Mouse (Mus musculus) ovary, postnatal 10 days (tissue): ENCODE data around the gene Gm10220.
"Not testable (repeated sequence)": the region's sequence is repeated elsewhere in the genome, so short reads cannot be mapped to it uniquely, and the experiment has no call there.

ENCODE experiments used
- DNase-seq: peaks from one replicate; pipeline ENCODE4 v3.0.0; 2022; ENCODE audit warnings: low spot score

Gm10220 gene

DNA sequence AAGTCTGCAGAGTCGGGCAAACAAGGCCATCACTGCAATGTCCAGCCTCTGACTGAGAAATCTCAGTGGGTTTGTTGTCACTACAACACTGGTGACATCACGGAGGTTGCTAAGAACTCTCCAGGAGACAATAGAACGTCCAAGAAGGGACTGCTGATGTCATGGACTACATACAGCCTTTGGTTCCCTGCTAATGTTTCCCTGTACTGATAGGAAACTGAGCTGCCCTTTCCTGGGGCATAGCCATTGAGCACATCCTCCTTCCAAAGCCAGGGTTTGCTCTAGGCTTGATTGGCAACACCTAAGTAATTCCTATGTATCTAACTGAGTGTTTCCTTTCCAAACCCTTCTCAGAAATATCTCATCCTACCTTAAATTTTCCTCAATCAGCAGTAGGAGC, at the start of gene Gm10220:
TSS of gene Gm10220 (minus strand) at position 101 of the 400 bp plus-strand sequence.
- DNase-seq, result not testable (repeated sequence)

- DNase-seq, result no peak
These were observed 48.6 kb upstream of the Gm10220 start for GRCm38 (mm10) chr5:26169855-26170254.

DNA sequence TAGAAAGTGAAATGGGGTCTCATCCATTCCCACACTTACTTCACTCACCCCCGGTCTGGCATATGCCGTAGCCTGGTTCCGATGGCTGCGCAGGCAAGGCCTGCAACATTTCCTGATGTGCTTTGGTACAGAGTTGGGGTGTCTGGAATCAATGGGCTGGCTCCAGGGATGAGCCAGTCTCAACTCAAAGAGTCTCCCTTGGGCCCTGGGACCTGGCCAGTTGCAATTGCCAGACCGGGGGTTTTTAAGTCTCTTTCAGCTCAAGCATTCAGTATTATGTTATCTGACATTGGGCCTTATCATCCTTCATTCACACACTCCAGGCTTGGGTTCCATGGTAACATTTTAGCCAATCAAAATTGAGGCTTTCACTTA, 44.6 kb upstream of the Gm10220 start:
- DNase-seq, result no peak

DNA sequence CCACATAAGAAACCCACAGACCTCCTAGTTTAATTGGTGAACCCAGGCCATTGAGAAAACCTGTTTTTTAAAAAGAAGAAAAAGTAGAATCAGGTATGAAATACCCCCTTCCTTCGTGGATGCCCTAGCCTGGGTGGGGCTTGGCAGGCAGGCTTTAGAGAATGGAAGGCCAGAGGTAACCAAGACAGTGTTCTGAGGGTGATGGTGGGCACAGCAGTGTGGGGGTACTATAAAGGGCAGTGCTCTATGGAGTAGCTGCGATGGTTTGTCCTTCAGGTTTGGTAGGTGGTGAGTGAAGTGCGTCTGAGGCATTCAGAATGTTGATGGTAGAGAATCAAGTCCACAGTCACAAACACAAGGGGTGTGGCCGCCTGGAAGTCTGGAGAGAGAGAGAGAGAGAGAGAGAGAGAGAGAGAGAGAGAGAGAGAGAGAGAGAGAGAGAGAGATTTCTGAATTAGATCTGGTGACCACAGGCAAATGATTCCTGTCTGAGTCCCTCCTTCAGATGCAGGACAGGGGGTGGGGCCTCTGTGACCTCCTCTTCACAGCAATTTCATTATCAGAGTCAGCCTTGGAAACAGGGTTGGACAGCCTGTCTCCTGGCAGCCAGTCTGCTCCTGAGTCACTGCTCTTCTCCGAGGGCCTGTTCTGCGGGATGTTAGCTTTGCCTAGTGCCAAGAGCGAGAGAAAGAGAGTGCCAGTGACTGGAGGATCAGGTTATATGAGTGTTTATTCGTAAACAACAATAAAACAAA, 44.0 kb upstream of the Gm10220 start:
- no peak for DNase-seq

- DNase-seq, result no peak
These were observed 36.4 kb upstream of the Gm10220 start for GRCm38 (mm10) chr5:26157396-26158170.

GRCm38 (mm10) chr5:26142891-26143290, 21.7 kb upstream of the Gm10220 start:
- no peak for DNase-seq

GRCm38 (mm10) chr5:26105262-26105661, 16.0 kb downstream of the Gm10220 start, which contains the start of gene 5031410I06Rik:
5031410I06Rik (minus strand) TSS chr5:26105362.
- DNase-seq, result not testable (repeated sequence)

DNA sequence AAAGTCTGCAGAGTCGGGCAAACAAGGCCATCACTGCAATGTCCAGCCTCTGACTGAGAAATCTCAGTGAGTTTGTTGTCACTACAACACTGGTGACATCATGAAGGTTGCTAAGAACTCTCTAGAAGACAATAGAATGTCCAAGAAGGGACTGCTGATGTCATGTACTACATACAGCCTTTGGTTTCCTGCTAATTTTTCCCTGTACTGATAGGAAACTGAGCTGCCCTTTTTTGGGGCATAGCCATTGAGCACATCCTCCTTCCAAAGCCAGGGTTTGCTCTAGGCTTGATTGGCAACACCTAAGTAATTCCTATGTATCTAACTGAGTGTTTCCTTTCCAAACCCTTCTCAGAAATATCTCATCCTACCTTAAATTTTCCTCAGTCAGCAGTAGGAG, 32.0 kb downstream of the Gm10220 start, which contains the start of gene Gm10471:
TSS of gene Gm10471 (minus strand) at position 101 of the 400 bp plus-strand sequence.
- not testable (repeated sequence) for DNase-seq

- not testable (repeated sequence) for DNase-seq
These were observed 42.2 kb downstream of the Gm10220 start for GRCm38 (mm10) chr5:26079023-26079422.

DNA sequence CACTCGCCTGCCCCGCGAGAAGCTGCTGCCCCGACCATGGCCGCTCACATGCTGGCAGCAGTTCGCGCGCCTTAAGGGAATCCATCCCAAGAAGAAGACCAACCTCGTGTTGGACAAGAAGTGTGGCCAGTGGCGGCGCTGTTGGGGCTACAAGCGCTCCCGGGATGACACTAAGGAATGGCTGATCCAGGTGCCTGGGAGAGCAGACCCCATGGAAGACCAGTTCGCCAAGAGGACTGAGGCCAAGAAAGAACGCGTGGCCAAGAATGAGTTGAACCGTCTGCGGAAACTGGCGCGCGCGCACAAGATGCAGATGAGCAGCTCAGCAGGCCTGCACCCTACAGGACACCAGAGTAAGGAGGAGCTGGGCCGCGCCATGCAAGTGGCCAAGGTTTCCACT, 50.5 kb downstream of the Gm10220 start:
- DNase-seq, result no peak
